21 mouse cellular contexts compared by ENCODE assay signal in genomic region chr7:141624214-141624613, GRCm38 (mm10). TPM values are rescaled to one million over a fixed set of nuclear protein-coding genes. Genes with fewer than 3 reads are reported as not detected.
DNase-seq lines count a peak whose midpoint lies in the region; ATAC-seq and TF ChIP-seq lines count a peak whose summit lies in the region.
"Had no signal": no experiment of that assay in that cellular context is flagged by ENCODE, and none has a peak within 500 bp of the region (broad histone marks: within the 10 kb centered on the region; RNA-seq: fewer than 3 reads in every experiment).

No protein-coding gene starts in this region.

- H3K27ac ChIP-seq in hindbrain, embryonic 10.5 days: 0 out of 2 replicates have a peak overlapping the region, but pooled peaks have one; percentile 45
- no peak overlapping the region for H3K27ac ChIP-seq in hindbrain, embryonic 11.5 days (ENCODE audit: low read depth, low read length)
- no peak overlapping the region; the same call in 1 of the 2 replicates for H3K27ac ChIP-seq in liver, adult 2 months (replicated peaks; ENCODE audit: insufficient read depth, low read depth, low read length)
- H3K27ac ChIP-seq in liver, embryonic 12.5 days: no peak overlapping the region
- H3K27ac ChIP-seq: embryonic facial prominence, embryonic 15.5 days; heart, embryonic 13.5 days; hindbrain, postnatal 0 days; limb, embryonic 10.5 days had no signal

- no peaks in the 10 kb centered on the region for H3K9me3 ChIP-seq in hindbrain, embryonic 10.5 days
- no peaks in the 10 kb centered on the region for H3K9me3 ChIP-seq in hindbrain, embryonic 11.5 days (ENCODE audit: control insufficient read depth, low read length)
- no peaks in the 10 kb centered on the region for H3K9me3 ChIP-seq in liver, embryonic 12.5 days (replicated peaks)
- H3K9me3 ChIP-seq: embryonic facial prominence, embryonic 15.5 days; heart, embryonic 13.5 days; limb, embryonic 10.5 days had no signal

- no peak for ATAC-seq in hindbrain, embryonic 11.5 days (ENCODE audit: low FRiP score)
- no peak for ATAC-seq in liver, embryonic 12.5 days
- ATAC-seq: forebrain, postnatal 0 days; hindbrain, postnatal 0 days had no signal

- TF ChIP-seq POLR2A in liver, adult 2 months (IDR thresholded peaks at IDR 0.05; ENCODE audit: extremely low read depth, insufficient read depth, low read length): no peak
- no peak for TF ChIP-seq POLR2A in lung, adult 2 months (IDR thresholded peaks at IDR 0.05; ENCODE audit: borderline replicate concordance, extremely low read depth, low read depth, low read length)

- WGBS in hindbrain, embryonic 10.5 days: 84% methylated on average over 2 of the region's 2 CpGs
- WGBS in hindbrain, embryonic 11.5 days: 92% methylated on average over 2 of the region's 2 CpGs
- WGBS in liver, adult 2 months: 78% methylated on average over 2 of the region's 2 CpGs
- WGBS in liver, embryonic 12.5 days (ENCODE audit: insufficient replicate concordance): 84% methylated on average over 2 of the region's 2 CpGs
- 50% methylated on average over 2 of the region's 2 CpGs for WGBS in lung, adult 2 months

- no peak for DNase-seq in hindbrain, embryonic 10.5 days (ENCODE audit: low spot score)
- no peak for DNase-seq in hindbrain, embryonic 11.5 days (ENCODE audit: low spot score)
- DNase-seq in liver, adult 2 months (ENCODE audit: extremely low read depth, low read depth, low spot score): no peak
- DNase-seq in lung, adult 2 months: no peak
- DNase-seq in lung, postnatal 25 days (ENCODE audit: low spot score): peak; percentile 57
- DNase-seq in right cerebral cortex, postnatal 10 days (ENCODE audit: low spot score in 2 of 2): no peak
- DNase-seq in spleen, adult 18-20 months: no peak
- DNase-seq: adrenal gland, postnatal 36 days; cerebellum, adult 18-20 months; cerebellum, postnatal 36 days; forebrain, postnatal 0 days; heart, postnatal 4 days; kidney, adult 8-10 months; thymus, postnatal 14 days had no signal

- TF ChIP-seq CTCF in liver, adult 2 months (IDR thresholded peaks at IDR 0.05; ENCODE audit: low read depth, low read length): peak; percentile 51
- TF ChIP-seq CTCF in lung, adult 2 months (IDR thresholded peaks at IDR 0.05; ENCODE audit: insufficient read depth, low read length): peak; percentile 65

- H3K4me3 ChIP-seq in hindbrain, embryonic 10.5 days: no peak overlapping the region
- no peak overlapping the region for H3K4me3 ChIP-seq in hindbrain, embryonic 11.5 days (ENCODE audit: low read depth, low read length)
- H3K4me3 ChIP-seq in liver, adult 2 months (ENCODE audit: insufficient read depth, low read depth, low read length): no peak overlapping the region
- H3K4me3 ChIP-seq in liver, embryonic 12.5 days: no peak overlapping the region
- H3K4me3 ChIP-seq in lung, adult 2 months (replicated peaks; ENCODE audit: extremely low read depth, low read depth, low read length): no peak overlapping the region
- H3K4me3 ChIP-seq: embryonic facial prominence, embryonic 15.5 days; heart, embryonic 13.5 days; limb, embryonic 10.5 days had no signal

- H3K79me2 ChIP-seq in liver, adult 2 months (ENCODE audit: control insufficient read depth, insufficient read depth, low read length): no peaks in the 10 kb centered on the region; the same call in 1 of the 2 replicates

- H3K4me2 ChIP-seq in hindbrain, embryonic 11.5 days (replicated peaks; ENCODE audit: low read depth, low read length): no peak overlapping the region
- H3K4me2 ChIP-seq in liver, embryonic 12.5 days: no peak overlapping the region
- H3K4me2 ChIP-seq: embryonic facial prominence, embryonic 15.5 days; heart, embryonic 13.5 days had no signal

- no peaks in the 10 kb centered on the region for H3K27me3 ChIP-seq in hindbrain, embryonic 10.5 days (ENCODE audit: insufficient read depth, poor library complexity, severe bottlenecking)
- no peaks in the 10 kb centered on the region for H3K27me3 ChIP-seq in hindbrain, embryonic 11.5 days (ENCODE audit: control insufficient read depth, insufficient read depth, low read length)
- no peaks in the 10 kb centered on the region for H3K27me3 ChIP-seq in liver, adult 2 months (ENCODE audit: control insufficient read depth, insufficient read depth, low read length)
- no peaks in the 10 kb centered on the region for H3K27me3 ChIP-seq in liver, embryonic 12.5 days (replicated peaks)
- H3K27me3 ChIP-seq: CH12.LX; embryonic facial prominence, embryonic 15.5 days; heart, embryonic 13.5 days had no signal

- H3K9ac ChIP-seq in hindbrain, embryonic 11.5 days (ENCODE audit: low read depth, low read length): no peak overlapping the region
- H3K9ac ChIP-seq in liver, adult 2 months (ENCODE audit: low read depth, low read length): no peak overlapping the region
- H3K9ac ChIP-seq in liver, embryonic 12.5 days: no peak overlapping the region
- H3K9ac ChIP-seq: embryonic facial prominence, embryonic 15.5 days; forebrain, postnatal 0 days; heart, embryonic 13.5 days had no signal

- H3K36me3 ChIP-seq in hindbrain, embryonic 10.5 days: peaks cover 99% of the 10 kb centered on the region
- H3K36me3 ChIP-seq in hindbrain, embryonic 11.5 days (ENCODE audit: control insufficient read depth, insufficient read depth, low read length): peaks cover 2% of the 10 kb centered on the region; the same call in 1 of the 2 replicates
- peaks cover 54% of the 10 kb centered on the region for H3K36me3 ChIP-seq in liver, adult 2 months (ENCODE audit: control insufficient read depth, insufficient read depth, low read length)
- peaks cover 98% of the 10 kb centered on the region for H3K36me3 ChIP-seq in liver, embryonic 12.5 days

- H3K4me1 ChIP-seq in hindbrain, embryonic 10.5 days (replicated peaks): 0 out of 2 replicates have a peak, but pooled peaks cover 2% of the 10 kb centered on the region
- no peaks in the 10 kb centered on the region for H3K4me1 ChIP-seq in hindbrain, embryonic 11.5 days (replicated peaks; ENCODE audit: control insufficient read depth, insufficient read depth, low read length)
- H3K4me1 ChIP-seq in liver, adult 2 months (ENCODE audit: control insufficient read depth, insufficient read depth, low read length): no peaks in the 10 kb centered on the region
- H3K4me1 ChIP-seq in liver, embryonic 12.5 days: 0 out of 2 replicates have a peak, but pooled peaks cover 7% of the 10 kb centered on the region
- H3K4me1 ChIP-seq in lung, adult 2 months (ENCODE audit: control insufficient read depth, insufficient read depth, low read length): peaks cover 13% of the 10 kb centered on the region
- H3K4me1 ChIP-seq: embryonic facial prominence, embryonic 15.5 days; limb, embryonic 10.5 days had no signal

RNA-seq across cellular contexts. Expression of gene Muc6, which starts 30.9 kb away (rescaled TPM):
- 0.12 and 0.26 TPM in 2 replicates for polyA plus RNA-seq in hindbrain, embryonic 10.5 days (2016; fragmentation: Nextera tagmentation; extraction: Ambion mirVana)
- polyA plus RNA-seq in hindbrain, embryonic 11.5 days (2014; fragmentation: Nextera tagmentation; extraction: Ambion mirVana): 0.17 TPM in 2 replicates
- total RNA-seq in liver, adult 2 months (2014; rRNA removed): 0.07 TPM in 1 of 2 replicates, not detected in the other
- not detected in 2 replicates for polyA plus RNA-seq in liver, adult 2 months (2012; rRNA removed)
- polyA plus RNA-seq in liver, embryonic 12.5 days (2016; fragmentation: Nextera tagmentation; extraction: Ambion mirVana): 1.5 and 1.9 TPM in 2 replicates
- polyA plus RNA-seq in lung, adult 2 months (2012; rRNA removed): 0.03 and 0.04 TPM in 2 replicates
- total RNA-seq: adrenal gland, postnatal 36 days; forebrain, postnatal 0 days; gastrocnemius, adult 18-20 months; heart, postnatal 4 days; hindbrain, postnatal 0 days had no signal
